Mouse (Mus musculus) cerebellum, adult 2 months (tissue): Measurements from ENCODE around the gene Dnaaf2. TPM values are rescaled to one million over a fixed set of nuclear protein-coding genes. Genes with fewer than 3 reads are reported as not detected.

Experiments used
- DNase-seq, 2 experiments: peaks; one replicate each; pipeline ENCODE4 v3.0.0; 2021
- H3K27ac ChIP-seq: fragments of 200-500 bp; 2 replicates; pipeline ENCODE4 v1.5.1; 2012; ENCODE audit warnings: low read length, control low read depth, inconsistent platforms; ENCODE audit not compliant: insufficient read depth
- H3K27me3 ChIP-seq: fragments of 200-500 bp; 2 replicates; pipeline ENCODE4 v1.6.1; 2012; ENCODE audit warnings: inconsistent platforms, mild to moderate bottlenecking, low read length, moderate library complexity; ENCODE audit not compliant: control insufficient read depth, insufficient read depth
- H3K4me1 ChIP-seq: fragments of 200-500 bp; 2 replicates; pipeline ENCODE4 v1.6.1; 2011; ENCODE audit warnings: low read length; ENCODE audit not compliant: control insufficient read depth, insufficient read depth
- H3K4me3 ChIP-seq: fragments of 200-500 bp; replicated peaks from 2 replicates; pipeline ENCODE3; 2011; ENCODE audit warnings: mild to moderate bottlenecking, low read depth, low read length, control low read depth; ENCODE audit not compliant: insufficient read depth
- CTCF ChIP-seq: fragments of 200-500 bp; IDR thresholded peaks from 2 replicates; pipeline ENCODE4 v1.5.1; 2011; ENCODE audit warnings: low read depth, mild to moderate bottlenecking, control low read depth, low read length, moderate library complexity, borderline replicate concordance; ENCODE audit not compliant: insufficient read depth
- POLR2A ChIP-seq: fragments of 200-500 bp; IDR thresholded peaks from 2 replicates; pipeline ENCODE4 v1.6.1; 2011; ENCODE audit warnings: low read length, control low read depth, borderline replicate concordance; ENCODE audit not compliant: insufficient read depth
- WGBS: fragments of 180-500 bp; shearing (Covaris S2); methylation state at CpG from one replicate; pipeline ENCODE4 v1.1.7; 2018; 5-methylcytosine and 5-hydroxymethylcytosine counted together
- polyA plus RNA-seq: library from polyadenylated mRNA; depleted of rRNA; stranded (reverse); fragments of >200 nt; gene quantifications from 2 replicates; pipeline ENCODE4 v1.2.3, GENCODE M21; 2012

Gene Dnaaf2
- polyA plus RNA-seq, 1 experiment, result 2.6 TPM

GRCm38 (mm10) chr12:69220613-69221277 lies 22.5 kb upstream of the Dnaaf2 start:
- no peaks in the 10 kb centered on the region for H3K27me3 ChIP-seq
- 87% methylated on average over 19 of the region's 19 CpGs for WGBS
- no peaks in the 10 kb centered on the region for H3K4me1 ChIP-seq
- DNase-seq, result no peak
- no peak overlapping the region for H3K4me3 ChIP-seq
- no peak overlapping the region for H3K27ac ChIP-seq
- TF ChIP-seq POLR2A, result no peak
- TF ChIP-seq CTCF, result no peak

GRCm38 (mm10) chr12:69216587-69216986 lies 18.4 kb upstream of the Dnaaf2 start:
- Histone ChIP-seq H3K4me3 (no peak overlapping the region), H3K27me3 (no peaks in the 10 kb centered on the region), H3K4me1 (no peaks in the 10 kb centered on the region), H3K27ac (no peak overlapping the region)
- WGBS, result 82% methylated on average over 7 of the region's 7 CpGs
- DNase-seq, result no peak
- TF ChIP-seq CTCF (no peak), POLR2A (no peak)

- Histone ChIP-seq H3K4me3 (no peak overlapping the region), H3K4me1 (no peaks in the 10 kb centered on the region), H3K27me3 (no peaks in the 10 kb centered on the region), H3K27ac (no peak overlapping the region)
- no peak for DNase-seq
- WGBS, result 68% methylated on average over 3 of the region's 3 CpGs
- TF ChIP-seq POLR2A (no peak), CTCF (no peak)
These were observed 17.0 kb upstream of the Dnaaf2 start for GRCm38 (mm10) chr12:69215000-69215785.

GRCm38 (mm10) chr12:69214393-69214792 lies 16.2 kb upstream of the Dnaaf2 start:
- Histone ChIP-seq H3K4me1 (no peaks in the 10 kb centered on the region), H3K27me3 (no peaks in the 10 kb centered on the region), H3K4me3 (no peak overlapping the region), H3K27ac (no peak overlapping the region)
- no peak for TF ChIP-seq CTCF
- no peak for TF ChIP-seq POLR2A
- no peak for DNase-seq
- 93% methylated on average over 7 of the region's 7 CpGs for WGBS

- no peak overlapping the region for H3K4me3 ChIP-seq
- H3K4me1 ChIP-seq, result no peaks in the 10 kb centered on the region
- no peaks in the 10 kb centered on the region for H3K27me3 ChIP-seq
- no peak for DNase-seq
- TF ChIP-seq CTCF (no peak), POLR2A (no peak)
- H3K27ac ChIP-seq, result no peak overlapping the region
- WGBS, result 95% methylated on average over 13 of the region's 13 CpGs
These were observed 15.1 kb upstream of the Dnaaf2 start for GRCm38 (mm10) chr12:69213186-69213777.

- no peak for TF ChIP-seq POLR2A
- no peak for TF ChIP-seq CTCF
- Histone ChIP-seq H3K27me3 (no peaks in the 10 kb centered on the region), H3K4me1 (no peaks in the 10 kb centered on the region), H3K4me3 (no peak overlapping the region), H3K27ac (no peak overlapping the region)
- no peak for DNase-seq
- 77% methylated on average over 5 of the region's 5 CpGs for WGBS
These were observed 12.8 kb upstream of the Dnaaf2 start for GRCm38 (mm10) chr12:69211057-69211456.

- DNase-seq, result no peak
- no peak overlapping the region for H3K27ac ChIP-seq
- no peaks in the 10 kb centered on the region for H3K27me3 ChIP-seq
- H3K4me1 ChIP-seq, result no peaks in the 10 kb centered on the region
- no peak overlapping the region for H3K4me3 ChIP-seq
- TF ChIP-seq POLR2A (no peak), CTCF (no peak)
- WGBS, result 82% methylated on average over 18 of the region's 18 CpGs
These were observed 12.1 kb upstream of the Dnaaf2 start for GRCm38 (mm10) chr12:69210056-69210979.
